Mouse (Mus musculus) Patski (cell line): Measurements from ENCODE around the gene Neurod2. TPM values are rescaled to one million over a fixed set of nuclear protein-coding genes. Genes with fewer than 3 reads are reported as not detected.

Experiments used
- ATAC-seq: fragments of 100-300 bp; one replicate; pipeline ENCODE4 v1.8.0; 2021
- CTCF ChIA-PET: fragments of 350-600 bp; sonication (Branson Sonifier 250); formaldehyde crosslinking; loops from one replicate; lab custom pipeline; 2022; ENCODE audit warnings: inconsistent platforms; lab: Charles Lee
- POLR2A ChIA-PET: fragments of 350-600 bp; sonication (Branson Sonifier 250); formaldehyde crosslinking; loops from one replicate; lab custom pipeline; 2022; ENCODE audit warnings: antibody characterized with exemption, inconsistent platforms; lab: Charles Lee
- DNase-seq: peaks from one replicate; pipeline ENCODE4 v3.0.0-alpha.2; 2011; ENCODE audit warnings: low read depth, low spot score
- H3K27me3 ChIP-seq: fragments of 371-371 bp; one replicate; pipeline ENCODE4 v1.5.1; 2021
- CTCF ChIP-seq: fragments of 100-300 bp; IDR thresholded peaks from one replicate; pipeline ENCODE4 v1.5.1; 2021
- in situ Hi-C: fragments of 300-500 bp; cut with MboI; formaldehyde crosslinking; loops from 3 replicates; pipeline ENCODE4 v1.11.1; 2018; ENCODE audit warnings: low pct_unique_long_range_greater_than_20kb, mixed read lengths
- polyA plus RNA-seq: library from polyadenylated mRNA; unstranded; gene quantifications from one replicate; pipeline ENCODE4 v1.2.3, GENCODE M21; 2021

Neurod2 gene
- polyA plus RNA-seq, 1 experiment from 2014 or later: not detected

DNA sequence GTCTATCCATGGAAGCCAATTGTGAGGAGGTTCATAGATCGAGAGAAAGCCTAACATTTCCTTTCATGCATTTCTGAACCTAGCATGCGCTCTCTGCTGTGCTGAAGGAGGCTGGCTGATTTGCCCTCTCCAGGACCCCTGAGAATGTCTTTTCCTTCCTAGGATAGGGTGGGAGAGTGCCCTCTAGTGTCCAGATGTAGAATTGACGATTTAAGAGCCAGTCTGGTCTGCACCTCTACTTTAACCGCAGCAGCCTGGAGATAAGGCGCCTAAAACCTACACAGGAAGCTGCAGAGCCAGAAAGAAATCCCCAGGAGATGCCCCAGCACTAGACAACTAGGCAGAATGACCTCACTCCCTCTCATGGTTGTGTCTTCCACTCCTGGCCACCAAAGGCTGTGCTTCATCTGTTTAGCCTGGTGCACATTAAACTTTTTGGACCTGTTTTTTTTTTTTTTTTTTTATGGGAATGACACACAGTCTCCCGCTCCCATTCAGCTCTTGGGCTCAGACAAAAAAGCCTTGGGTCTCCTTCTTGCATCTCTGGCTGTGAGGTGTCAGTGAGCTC is 26.4 kb upstream of the Neurod2 start:
- POLR2A ChIA-PET: interaction anchor here (0.6 to 1.1 kb wide), 5 partner anchors 13 to 194 kb away, joined by 3 to 5 read pairs (median 3); no protein-coding TSS in a partner anchor
- DNase-seq: no peak
- TF ChIP-seq CTCF: no peak
- in situ Hi-C loops: no loop called here
- ATAC-seq: no peak
- H3K27me3 ChIP-seq: no peaks in the 10 kb centered on the region
- CTCF ChIA-PET: interaction anchor here (0.7 to 7.2 kb wide), 5 partner anchors 9 to 89 kb away, joined by 3 to 75 read pairs (median 3); no protein-coding TSS in a partner anchor

DNA sequence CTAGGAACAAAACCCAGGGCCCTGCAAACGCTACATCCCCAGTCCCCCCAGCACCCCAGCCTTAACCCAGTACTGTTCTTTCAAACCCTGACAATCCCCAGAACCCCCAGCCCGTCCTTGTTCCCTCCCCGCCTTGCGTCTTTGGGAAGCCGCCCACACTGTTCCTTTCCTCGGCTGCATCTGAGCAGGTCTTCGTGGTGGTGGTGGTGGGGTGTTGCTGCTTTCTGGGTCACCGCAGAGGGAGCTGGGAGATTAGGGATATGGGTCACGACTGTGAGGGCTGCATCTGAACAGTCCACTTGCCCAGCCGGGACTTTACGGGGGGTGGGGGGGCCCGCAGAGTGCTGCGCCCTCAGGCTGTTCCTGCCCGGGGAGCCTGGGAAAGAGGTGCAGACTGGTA is 25.0 kb upstream of the Neurod2 start:
- no peaks in the 10 kb centered on the region for H3K27me3 ChIP-seq
- ChIA-PET POLR2A (interaction anchor here (0.6 kb wide), 1 partner anchor 9 kb away, joined by 3 read pairs; no protein-coding TSS in a partner anchor), CTCF (interaction anchor here (1.2 to 7.2 kb wide), 2 partner anchors 11 to 88 kb away, joined by 3 to 75 read pairs; no protein-coding TSS in a partner anchor)
- no peak for TF ChIP-seq CTCF
- in situ Hi-C loops: no loop called here
- ATAC-seq: no peak
- no peak for DNase-seq

DNA sequence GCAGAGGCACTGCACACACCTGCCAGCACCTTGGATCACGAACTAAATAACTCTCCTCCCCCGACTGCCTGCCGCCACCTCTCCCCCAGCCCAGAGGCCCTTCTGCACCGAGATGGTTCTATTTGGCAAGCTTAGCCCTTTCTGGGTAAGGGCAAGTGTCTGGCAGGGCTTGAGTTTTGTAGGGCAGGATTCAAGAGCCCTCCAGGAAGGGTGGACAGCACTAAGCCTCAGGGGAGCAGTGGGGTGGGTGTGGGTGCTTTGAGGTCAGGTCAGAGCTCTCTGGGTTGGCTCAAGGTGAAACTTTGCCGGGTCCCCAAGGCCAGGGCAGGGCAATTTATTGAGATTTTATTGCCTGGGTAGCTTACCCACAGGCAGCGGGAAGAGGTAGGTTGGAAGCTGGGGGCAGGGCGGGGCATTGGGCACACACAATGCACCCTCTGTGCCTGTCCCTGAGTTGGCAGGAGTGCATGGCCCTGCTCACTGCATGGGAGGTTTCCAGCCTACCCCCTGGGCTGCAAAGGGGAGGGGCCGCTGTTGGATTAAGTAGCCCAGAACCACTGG is 24.3 kb upstream of the Neurod2 start:
- in situ Hi-C loops: no loop called here
- POLR2A ChIA-PET: no interaction called here

DNA sequence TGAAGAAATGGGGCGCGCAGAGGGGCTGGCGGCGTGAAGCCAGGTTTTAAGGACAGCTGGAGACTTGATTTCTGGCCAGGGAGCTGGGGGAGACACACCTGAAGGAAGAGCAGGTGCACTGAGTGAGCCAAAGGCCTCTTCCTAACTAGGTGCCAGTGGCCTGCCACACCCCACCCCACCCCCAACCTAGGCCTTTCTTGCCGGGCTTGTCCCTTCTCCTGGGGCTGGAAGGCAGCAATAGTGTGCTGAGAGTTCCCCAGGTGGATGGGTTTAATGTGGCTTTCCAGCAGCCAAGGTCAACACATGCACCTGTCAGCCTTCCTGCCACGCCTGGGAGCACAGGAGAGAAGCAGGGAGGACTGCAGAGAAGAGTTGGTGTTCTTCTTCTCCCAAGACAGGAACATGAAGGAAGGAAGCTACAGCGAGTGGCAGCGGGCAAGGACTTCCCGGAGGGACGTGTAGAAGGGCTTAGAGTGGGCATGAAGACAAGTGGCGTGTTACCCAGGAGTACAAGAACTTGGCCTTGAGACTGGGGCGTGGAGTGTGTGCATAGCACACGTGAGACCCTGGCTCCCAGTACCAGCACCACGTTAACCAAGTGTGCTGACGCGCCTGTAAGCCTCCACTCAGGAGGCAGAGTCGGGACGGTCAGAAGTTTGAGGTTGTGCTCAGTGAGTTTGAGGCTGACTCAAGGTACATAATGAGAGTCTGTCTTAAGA is 23.0 kb upstream of the Neurod2 start:
- no peak for TF ChIP-seq CTCF
- ChIA-PET CTCF (interaction anchor here (1.5 to 7.2 kb wide), 2 partner anchors 9 to 10 kb away, joined by 8 to 75 read pairs; no protein-coding TSS in a partner anchor), POLR2A (no interaction called here)
- no peak for DNase-seq
- H3K27me3 ChIP-seq: no peaks in the 10 kb centered on the region
- in situ Hi-C loops: no loop called here
- no peak for ATAC-seq

More for the DNA sequence above, 24.3 kb upstream of the Neurod2 start:
- DNase-seq: no peak
- ATAC-seq: peak; percentile 46
- TF ChIP-seq CTCF: no peak
- CTCF ChIA-PET: interaction anchor here (0.8 to 7.2 kb wide), 2 partner anchors 10 to 14 kb away, joined by 3 to 75 read pairs; no protein-coding TSS in a partner anchor
- H3K27me3 ChIP-seq: no peaks in the 10 kb centered on the region

GRCm38 (mm10) chr11:98349308-98349707 is 19.9 kb upstream of the Neurod2 start:
- ChIA-PET CTCF (interaction anchor here (0.8 to 1.5 kb wide), 2 partner anchors 40 to 109 kb away, joined by 3 to 4 read pairs; no protein-coding TSS in a partner anchor), POLR2A (interaction anchor here (1.1 to 2.1 kb wide), 2 partner anchors 9 to 10 kb away, joined by 3 to 5 read pairs; partner anchors contain the start of gene Stard3)
- no peaks in the 10 kb centered on the region for H3K27me3 ChIP-seq
- in situ Hi-C loops: no loop called here
- TF ChIP-seq CTCF: no peak
- DNase-seq (no peak), ATAC-seq (no peak)

- ATAC-seq (no peak), DNase-seq (no peak)
- no peaks in the 10 kb centered on the region for H3K27me3 ChIP-seq
- CTCF ChIA-PET: interaction anchor here (0.8 to 1.5 kb wide), 2 partner anchors 41 to 110 kb away, joined by 3 to 4 read pairs; no protein-coding TSS in a partner anchor
- POLR2A ChIA-PET: interaction anchor here (0.6 to 2.1 kb wide), 3 partner anchors 10 to 90 kb away, joined by 3 to 9 read pairs (median 5); partner anchors contain the start of gene Stard3
- in situ Hi-C loops: no loop called here
- no peak for TF ChIP-seq CTCF
These were observed 18.9 kb upstream of the Neurod2 start, which contains the start of gene Ppp1r1b for GRCm38 (mm10) chr11:98348083-98348961. Ppp1r1b (plus strand) TSS chr11:98348404.

GRCm38 (mm10) chr11:98347385-98348082 is 18.1 kb upstream of the Neurod2 start:
- no peak for TF ChIP-seq CTCF
- DNase-seq (no peak), ATAC-seq (no peak)
- in situ Hi-C loops: no loop called here
- CTCF ChIA-PET: interaction anchor here (1.5 kb wide), 1 partner anchor 42 kb away, joined by 4 read pairs; no protein-coding TSS in a partner anchor
- POLR2A ChIA-PET: interaction anchor here (0.6 to 2.1 kb wide), 3 partner anchors 10 to 90 kb away, joined by 3 to 9 read pairs (median 5); partner anchors contain the start of gene Stard3
- no peaks in the 10 kb centered on the region for H3K27me3 ChIP-seq

GRCm38 (mm10) chr11:98346168-98346567 is 16.7 kb upstream of the Neurod2 start:
- no peak for ATAC-seq
- DNase-seq: no peak
- ChIA-PET CTCF (no interaction called here), POLR2A (interaction anchor here (1.2 kb wide), 1 partner anchor 12 kb away, joined by 3 read pairs; the partner anchor contains the start of gene Stard3)
- in situ Hi-C loops: no loop called here
- no peak for TF ChIP-seq CTCF
- H3K27me3 ChIP-seq: no peaks in the 10 kb centered on the region

- ATAC-seq (no peak), DNase-seq (no peak)
- in situ Hi-C loops: no loop called here
- CTCF ChIA-PET: interaction anchor here (1.0 to 4.6 kb wide), 4 partner anchors 11 to 39 kb away, joined by 3 to 75 read pairs (median 39); partner anchors contain the start of gene Stard3
- no peak for TF ChIP-seq CTCF
- H3K27me3 ChIP-seq: no peaks in the 10 kb centered on the region
- POLR2A ChIA-PET: interaction anchor here (0.6 to 1.2 kb wide), 2 partner anchors 9 to 13 kb away, joined by 3 read pairs; partner anchors contain the start of gene Stard3
These were observed 15.8 kb upstream of the Neurod2 start for GRCm38 (mm10) chr11:98345253-98345652.
